Mouse (Mus musculus) cortical plate, adult 2 months (tissue): Measurements from ENCODE around the gene Tesc.

Source experiments
- CTCF ChIP-seq: fragments of 200-500 bp; IDR thresholded peaks from 2 replicates; pipeline ENCODE4 v1.5.1; 2011; ENCODE audit warnings: mild to moderate bottlenecking, control low read depth, low read length; ENCODE audit not compliant: insufficient read depth; ENCODE audit errors: extremely low read depth
- POLR2A ChIP-seq: fragments of 200-500 bp; IDR thresholded peaks from 2 replicates; pipeline ENCODE4 v1.6.1; 2011; ENCODE audit warnings: mild to moderate bottlenecking, low read length, control low read depth; ENCODE audit not compliant: insufficient read depth; ENCODE audit errors: extremely low read depth

- no peak for TF ChIP-seq POLR2A
- TF ChIP-seq CTCF: no peak
These were observed 16.2 kb downstream of the Tesc start for GRCm38 (mm10) chr5:118043761-118044160.
